Mouse (Mus musculus): ENCODE results near the gene Dus1l.

DNA sequence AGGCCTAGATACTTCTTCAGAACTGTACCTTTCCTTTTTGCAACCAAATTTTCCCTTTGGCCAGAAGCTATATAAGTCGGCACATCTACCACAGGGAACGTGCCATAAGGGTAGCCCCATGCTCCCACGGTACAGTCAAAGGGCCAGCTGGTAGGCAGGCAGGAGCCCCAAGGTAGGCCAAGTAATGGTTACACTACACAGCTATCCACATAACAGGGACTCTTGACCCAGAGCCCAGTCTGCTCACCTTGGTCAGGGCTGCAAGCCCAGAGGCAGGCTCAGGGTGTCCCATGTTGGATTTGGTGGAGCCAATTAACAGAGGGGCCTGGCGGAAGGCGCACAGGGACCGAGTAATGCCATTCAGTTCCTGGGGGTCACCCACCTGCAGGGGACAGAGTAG, 23.4 kb upstream of the Dus1l start:
- TF ChIP-seq CTCF (IDR thresholded peaks at IDR 0.05) = no peak
- no peak for TF ChIP-seq EP300 (IDR thresholded peaks at IDR 0.05; ENCODE audit: insufficient read depth, low read depth, low read length)
- no peak for TF ChIP-seq POLR2A (IDR thresholded peaks at IDR 0.05; ENCODE audit: insufficient read depth, low read depth, low read length)

Measured in heart, adult 2 months (tissue).